Comparison of ENCODE assay signal across 16 mouse cellular contexts in genomic region chr9:50811187-50811586, GRCm38 (mm10). TPM values are rescaled to one million over a fixed set of nuclear protein-coding genes. Genes with fewer than 3 reads are reported as not detected.
DNase-seq lines count a peak whose midpoint lies in the region; ATAC-seq and TF ChIP-seq lines count a peak whose summit lies in the region.
"Had no signal": no experiment of that assay in that cellular context is flagged by ENCODE, and none has a peak within 500 bp of the region (broad histone marks: within the 10 kb centered on the region; RNA-seq: fewer than 3 reads in every experiment).

No protein-coding gene starts in this region.

- no peak overlapping the region for H3K9ac ChIP-seq in stomach, embryonic 15.5 days
- no peak overlapping the region for H3K9ac ChIP-seq in stomach, postnatal 0 days (ENCODE audit: low read length)
- peak overlapping the region; percentile 59 for H3K9ac ChIP-seq in liver, embryonic 13.5 days
- H3K9ac ChIP-seq: embryonic facial prominence, embryonic 13.5 days; forebrain, embryonic 15.5 days; midbrain, embryonic 12.5 days had no signal

- ATAC-seq in stomach, embryonic 15.5 days (ENCODE audit: insufficient read depth, low FRiP score, low read depth): peak; percentile 87; the same call in 1 of the 2 replicates
- no peak for ATAC-seq in stomach, postnatal 0 days (ENCODE audit: low FRiP score, low TSS enrichment)
- peak; percentile 91 for ATAC-seq in liver, embryonic 13.5 days (ENCODE audit: low read depth)
- ATAC-seq: activated CD4-positive, CD25-positive, alpha-beta regulatory T cell, adult 4 months; forebrain, embryonic 15.5 days had no signal

- no peak overlapping the region for H3K4me3 ChIP-seq in stomach, embryonic 15.5 days (replicated peaks)
- H3K4me3 ChIP-seq in stomach, postnatal 0 days (ENCODE audit: low read depth, low read length): no peak overlapping the region
- H3K4me3 ChIP-seq in liver, embryonic 13.5 days (replicated peaks): no peak overlapping the region
- H3K4me3 ChIP-seq in limb, embryonic 10.5 days: no peak overlapping the region
- H3K4me3 ChIP-seq: embryonic facial prominence, embryonic 13.5 days; forebrain, embryonic 15.5 days; heart, embryonic 10.5 days; midbrain, embryonic 12.5 days had no signal

- 84% methylated on average over 7 of the region's 7 CpGs for WGBS in stomach, embryonic 15.5 days
- WGBS in stomach, postnatal 0 days: 90% methylated on average over 7 of the region's 7 CpGs
- WGBS in liver, embryonic 13.5 days (ENCODE audit: insufficient replicate concordance): 28% methylated on average over 7 of the region's 7 CpGs
- WGBS in limb, embryonic 10.5 days: 96% methylated on average over 7 of the region's 7 CpGs

- no peak for TF ChIP-seq EP300 in stomach, postnatal 0 days (optimal IDR thresholded peaks at IDR 0.05)

- peaks cover 29% of the 10 kb centered on the region for H3K36me3 ChIP-seq in stomach, embryonic 15.5 days
- peaks cover 14% of the 10 kb centered on the region; the same call in 1 of the 2 replicates for H3K36me3 ChIP-seq in stomach, postnatal 0 days (ENCODE audit: control insufficient read depth, insufficient read depth, low read length)
- peaks cover 53% of the 10 kb centered on the region for H3K36me3 ChIP-seq in liver, embryonic 13.5 days
- H3K36me3 ChIP-seq in limb, embryonic 10.5 days: peaks cover 90% of the 10 kb centered on the region

- no peaks in the 10 kb centered on the region for H3K9me3 ChIP-seq in stomach, embryonic 15.5 days
- no peaks in the 10 kb centered on the region for H3K9me3 ChIP-seq in stomach, postnatal 0 days (ENCODE audit: control insufficient read depth, low read length)
- H3K9me3 ChIP-seq in liver, embryonic 13.5 days (replicated peaks): no peaks in the 10 kb centered on the region
- H3K9me3 ChIP-seq in limb, embryonic 10.5 days (replicated peaks): no peaks in the 10 kb centered on the region
- H3K9me3 ChIP-seq: embryonic facial prominence, embryonic 13.5 days; forebrain, embryonic 15.5 days; heart, embryonic 10.5 days; midbrain, embryonic 12.5 days had no signal

- H3K4me1 ChIP-seq in stomach, embryonic 15.5 days: no peaks in the 10 kb centered on the region
- H3K4me1 ChIP-seq in stomach, postnatal 0 days (replicated peaks; ENCODE audit: control insufficient read depth, insufficient read depth): no peaks in the 10 kb centered on the region
- peaks cover 87% of the 10 kb centered on the region for H3K4me1 ChIP-seq in liver, embryonic 13.5 days (replicated peaks)
- H3K4me1 ChIP-seq in limb, embryonic 10.5 days: no peaks in the 10 kb centered on the region
- H3K4me1 ChIP-seq: embryonic facial prominence, embryonic 13.5 days; forebrain, embryonic 15.5 days; midbrain, embryonic 12.5 days had no signal

- H3K27ac ChIP-seq in stomach, embryonic 15.5 days: no peak overlapping the region
- no peak overlapping the region for H3K27ac ChIP-seq in stomach, postnatal 0 days (replicated peaks)
- peak overlapping the region; percentile 96 for H3K27ac ChIP-seq in liver, embryonic 13.5 days
- H3K27ac ChIP-seq in limb, embryonic 10.5 days: no peak overlapping the region
- H3K27ac ChIP-seq: embryonic facial prominence, embryonic 13.5 days; forebrain, embryonic 15.5 days; heart, embryonic 10.5 days; midbrain, embryonic 12.5 days had no signal

- TF ChIP-seq CTCF in stomach, postnatal 0 days (IDR thresholded peaks at IDR 0.05; ENCODE audit: low read depth): no peak

- H3K27me3 ChIP-seq in stomach, embryonic 15.5 days (replicated peaks): no peaks in the 10 kb centered on the region
- H3K27me3 ChIP-seq in stomach, postnatal 0 days (ENCODE audit: control insufficient read depth, insufficient read depth, low read length): no peaks in the 10 kb centered on the region
- H3K27me3 ChIP-seq in liver, embryonic 13.5 days: no peaks in the 10 kb centered on the region
- no peaks in the 10 kb centered on the region for H3K27me3 ChIP-seq in limb, embryonic 10.5 days (ENCODE audit: low read depth, poor library complexity, severe bottlenecking)
- H3K27me3 ChIP-seq: embryonic facial prominence, embryonic 13.5 days; forebrain, embryonic 15.5 days; midbrain, embryonic 12.5 days had no signal

- DNase-seq in stomach, postnatal 0 days (ENCODE audit: low spot score): no peak
- peak; percentile 78 for DNase-seq in c-Kit-positive CD71-positive TER-119-positive erythroid progenitor cells, embryonic 14.5 days (ENCODE audit: low spot score)
- DNase-seq in liver, embryonic 13.5 days: peak; percentile 77
- DNase-seq in layer of hippocampus, postnatal 10 days (ENCODE audit: low spot score in 2 of 2): no peak
- DNase-seq in limb, embryonic 10.5 days (ENCODE audit: low spot score): no peak
- DNase-seq in retina, postnatal 1 day: no peak
- DNase-seq: adrenal gland, postnatal 36 days; cerebellum, adult 11-12 months; lung, postnatal 10 days had no signal

- H3K4me2 ChIP-seq in stomach, embryonic 15.5 days: no peak overlapping the region
- H3K4me2 ChIP-seq in stomach, postnatal 0 days (replicated peaks; ENCODE audit: low read depth): no peak overlapping the region
- H3K4me2 ChIP-seq in liver, embryonic 13.5 days: peak overlapping the region; percentile 45
- H3K4me2 ChIP-seq: embryonic facial prominence, embryonic 13.5 days; forebrain, embryonic 15.5 days; midbrain, embryonic 12.5 days had no signal

RNA-seq across cellular contexts. Expression of gene Ppp2r1b, which starts 33.9 kb away (rescaled TPM):
- polyA plus RNA-seq in stomach, embryonic 15.5 days (2015; fragmentation: Nextera tagmentation; extraction: Ambion mirVana): 74.3 and 74.5 TPM in 2 replicates
- polyA plus RNA-seq in stomach, postnatal 0 days (2015; fragmentation: Nextera tagmentation; extraction: Ambion mirVana): 32.6 and 33.2 TPM in 2 replicates
- 97.1 and 117 TPM in 2 replicates for polyA plus RNA-seq in liver, embryonic 13.5 days (2015; fragmentation: Nextera tagmentation; extraction: Ambion mirVana)
- total RNA-seq in layer of hippocampus, postnatal 10 days (2021): 10 to 100 TPM; 18.8 to 19.9 TPM
- 159 and 177 TPM in 2 replicates for polyA plus RNA-seq in limb, embryonic 10.5 days (2016; fragmentation: Nextera tagmentation; extraction: Ambion mirVana)

RNA-seq across cellular contexts. Expression of gene 1110032A03Rik, which starts 35.9 kb away (rescaled TPM):
- 31.2 and 32.6 TPM in 2 replicates for polyA plus RNA-seq in stomach, embryonic 15.5 days (2015; fragmentation: Nextera tagmentation; extraction: Ambion mirVana)
- 36.8 and 41.3 TPM in 2 replicates for polyA plus RNA-seq in stomach, postnatal 0 days (2015; fragmentation: Nextera tagmentation; extraction: Ambion mirVana)
- polyA plus RNA-seq in liver, embryonic 13.5 days (2015; fragmentation: Nextera tagmentation; extraction: Ambion mirVana): 13.4 and 14.6 TPM in 2 replicates
- total RNA-seq in layer of hippocampus, postnatal 10 days (2021): 10 to 100 TPM; 25.8 to 29.4 TPM
- polyA plus RNA-seq in limb, embryonic 10.5 days (2016; fragmentation: Nextera tagmentation; extraction: Ambion mirVana): 19.7 and 25.8 TPM in 2 replicates

RNA-seq across cellular contexts. Expression of gene Alg9, which starts 36.4 kb away (rescaled TPM):
- polyA plus RNA-seq in stomach, embryonic 15.5 days (2015; fragmentation: Nextera tagmentation; extraction: Ambion mirVana): 36.7 and 40.6 TPM in 2 replicates
- polyA plus RNA-seq in stomach, postnatal 0 days (2015; fragmentation: Nextera tagmentation; extraction: Ambion mirVana): 19.7 and 19.8 TPM in 2 replicates
- 15.9 and 17.5 TPM in 2 replicates for polyA plus RNA-seq in liver, embryonic 13.5 days (2015; fragmentation: Nextera tagmentation; extraction: Ambion mirVana)
- 10 to 100 TPM; 35.3 to 35.6 TPM for total RNA-seq in layer of hippocampus, postnatal 10 days (2021)
- 42.2 and 43.0 TPM in 2 replicates for polyA plus RNA-seq in limb, embryonic 10.5 days (2016; fragmentation: Nextera tagmentation; extraction: Ambion mirVana)

RNA-seq across cellular contexts. Expression of gene Fdxacb1, which starts 43.2 kb away (rescaled TPM):
- polyA plus RNA-seq in stomach, embryonic 15.5 days (2015; fragmentation: Nextera tagmentation; extraction: Ambion mirVana): 12.3 and 12.5 TPM in 2 replicates
- 7.2 and 8.3 TPM in 2 replicates for polyA plus RNA-seq in stomach, postnatal 0 days (2015; fragmentation: Nextera tagmentation; extraction: Ambion mirVana)
- polyA plus RNA-seq in liver, embryonic 13.5 days (2015; fragmentation: Nextera tagmentation; extraction: Ambion mirVana): 11.8 and 13.2 TPM in 2 replicates
- total RNA-seq in layer of hippocampus, postnatal 10 days (2021): 1 to 10 TPM; 5.5 to 6.2 TPM
- 12.6 and 14.0 TPM in 2 replicates for polyA plus RNA-seq in limb, embryonic 10.5 days (2016; fragmentation: Nextera tagmentation; extraction: Ambion mirVana)

RNA-seq across cellular contexts. Expression of gene Hspb2, which starts 59.0 kb away (rescaled TPM):
- 5.4 and 6.9 TPM in 2 replicates for polyA plus RNA-seq in stomach, embryonic 15.5 days (2015; fragmentation: Nextera tagmentation; extraction: Ambion mirVana)
- 21.6 and 23.4 TPM in 2 replicates for polyA plus RNA-seq in stomach, postnatal 0 days (2015; fragmentation: Nextera tagmentation; extraction: Ambion mirVana)
- 1.4 TPM in 2 replicates for polyA plus RNA-seq in liver, embryonic 13.5 days (2015; fragmentation: Nextera tagmentation; extraction: Ambion mirVana)
- total RNA-seq in layer of hippocampus, postnatal 10 days (2021): 1 to 10 TPM in 1 of 2 experiments, under 1 TPM in 1; 0.85 to 1.1 TPM
- polyA plus RNA-seq in limb, embryonic 10.5 days (2016; fragmentation: Nextera tagmentation; extraction: Ambion mirVana): not detected in 2 replicates
- total RNA-seq: hematopoietic stem cell, adult 5-6 weeks had no signal
- polyA plus RNA-seq: forebrain, embryonic 15.5 days had no signal

Comparison
In these comparisons a context has a peak if more than half of its experiments do, and no peak if none do; other contexts are left out.
1. DNase-seq: peak in c-Kit-positive CD71-positive TER-119-positive erythroid progenitor cells, embryonic 14.5 days (single experiment) and liver, embryonic 13.5 days (single experiment); none in stomach, postnatal 0 days (single experiment), layer of hippocampus, postnatal 10 days (0 of 2), limb, embryonic 10.5 days (single experiment) and retina, postnatal 1 day (single experiment).